Mouse (Mus musculus): ENCODE data around the gene Olfr247. TPM values are rescaled to one million over a fixed set of nuclear protein-coding genes. Genes with fewer than 3 reads are reported as not detected.
"Not testable (repeated sequence)": the region's sequence is repeated elsewhere in the genome, so short reads cannot be mapped to it uniquely, and the experiment has no call there.

Olfr247 gene
- not detected for total RNA-seq (2021)
- long read RNA-seq, experiment 1, result 0 reads
- long read RNA-seq, experiment 2, result 0 reads

GRCm38 (mm10) chr10:129976040-129976439, at the start of gene Olfr247:
Gene Olfr247 (minus strand): TSS chr10:129976140.
- not testable (repeated sequence) for DNase-seq

- DNase-seq, result no peak
Measured at GRCm38 (mm10) chr10:130012321-130012720, 36.4 kb upstream of the Olfr247 start, which contains the start of gene Olfr820. Gene Olfr820 (plus strand): TSS chr10:130012621.

- not testable (repeated sequence) for DNase-seq
Measured at GRCm38 (mm10) chr10:130005366-130005765, 29.4 kb upstream of the Olfr247 start.

- DNase-seq, result not testable (repeated sequence)
Measured at GRCm38 (mm10) chr10:130004104-130004503, 28.2 kb upstream of the Olfr247 start.

- DNase-seq, result not testable (repeated sequence)
Measured at GRCm38 (mm10) chr10:129984962-129985361, 9.0 kb upstream of the Olfr247 start, which contains the start of gene Gm10310. Gene Gm10310 (minus strand): TSS chr10:129985062.

GRCm38 (mm10) chr10:129981867-129982266, 5.9 kb upstream of the Olfr247 start:
- DNase-seq, result not testable (repeated sequence)

- not testable (repeated sequence) for DNase-seq
Measured at GRCm38 (mm10) chr10:129972994-129973393, 2.9 kb downstream of the Olfr247 start.

GRCm38 (mm10) chr10:129967166-129967565, 8.8 kb downstream of the Olfr247 start, which contains the start of gene Olfr819:
Gene Olfr819 (minus strand): TSS chr10:129967266.
- DNase-seq, result not testable (repeated sequence)

GRCm38 (mm10) chr10:129966232-129966631, 9.7 kb downstream of the Olfr247 start:
- DNase-seq, result not testable (repeated sequence)

GRCm38 (mm10) chr10:129949000-129949399, 26.9 kb downstream of the Olfr247 start, which contains the start of gene Olfr818:
Gene Olfr818 (minus strand): TSS chr10:129949100.
- DNase-seq, result no peak

Other genes starting within 250 kb of the Olfr247 start
- gene Olfr805, start 246.8 kb downstream of the Olfr247 start, total RNA-seq (2021), result not detected
- not detected for gene Olfr806, start 234.2 kb downstream of the Olfr247 start, total RNA-seq (2021)
- gene Olfr807, start 218.3 kb downstream of the Olfr247 start, total RNA-seq (2021), result not detected
- not detected for gene Olfr808, start 210.7 kb downstream of the Olfr247 start, total RNA-seq (2021)
- gene Olfr809, start 201.5 kb downstream of the Olfr247 start, total RNA-seq (2021), result not detected
- not detected for gene Olfr810, start 181.2 kb downstream of the Olfr247 start, total RNA-seq (2021)
- gene Olfr811, start 171.7 kb downstream of the Olfr247 start, total RNA-seq (2021), result not detected
- not detected for gene Olfr812, start 130.0 kb downstream of the Olfr247 start, total RNA-seq (2021)
- gene Olfr813, start 120.8 kb downstream of the Olfr247 start, total RNA-seq (2021), result not detected
- not detected for gene Olfr814, start 96.3 kb downstream of the Olfr247 start, total RNA-seq (2021)
- not detected for gene Olfr815, start 70.3 kb downstream of the Olfr247 start, total RNA-seq (2021)
- not detected for gene Olfr816, start 60.5 kb downstream of the Olfr247 start, total RNA-seq (2021)
- not detected for gene Olfr818, start 27.0 kb downstream of the Olfr247 start, total RNA-seq (2021)
- not detected for gene Olfr819, start 8.9 kb downstream of the Olfr247 start, total RNA-seq (2021)
- not detected for gene Gm10310, start 8.9 kb upstream of the Olfr247 start, total RNA-seq (2021)
- not detected for gene Olfr820, start 36.5 kb upstream of the Olfr247 start, total RNA-seq (2021)
- not detected for gene Olfr821, start 54.2 kb upstream of the Olfr247 start, total RNA-seq (2021)
- not detected for gene Olfr822, start 95.1 kb upstream of the Olfr247 start, total RNA-seq (2021)
- not detected for gene Olfr823, start 139.2 kb upstream of the Olfr247 start, total RNA-seq (2021)
- not detected for gene Olfr824, start 153.9 kb upstream of the Olfr247 start, total RNA-seq (2021)
- gene Olfr825, start 190.6 kb upstream of the Olfr247 start, total RNA-seq (2021), result not detected
- not detected for gene Olfr826, start 208.0 kb upstream of the Olfr247 start, total RNA-seq (2021)
- gene Olfr827, start 238.3 kb upstream of the Olfr247 start, total RNA-seq (2021), result not detected

All from adrenal gland, postnatal 36 days (tissue).